Mouse (Mus musculus): Measurements from ENCODE around the gene Tiam1. TPM values are rescaled to one million over a fixed set of nuclear protein-coding genes. Genes with fewer than 3 reads are reported as not detected.
A peak's percentile ranks its signal among the peaks of the same experiment; 100 is the strongest.

The Tiam1 gene
- total RNA-seq, 2 experiments from 2014 or later, result 106 to 116 TPM

GRCm38 (mm10) chr16:89990288-89990955 is 153.1 kb downstream of the Tiam1 start:
- DNase-seq, result no peak

GRCm38 (mm10) chr16:89989816-89990215 is 153.8 kb downstream of the Tiam1 start:
- DNase-seq, result no peak

- DNase-seq, result no peak
Observed at GRCm38 (mm10) chr16:89986672-89987362, 156.8 kb downstream of the Tiam1 start.

- no peak for DNase-seq
Observed at GRCm38 (mm10) chr16:89985702-89986481, 157.7 kb downstream of the Tiam1 start.

GRCm38 (mm10) chr16:89980075-89980744 is 163.4 kb downstream of the Tiam1 start:
- no peak for DNase-seq

- no peak for DNase-seq
Observed at GRCm38 (mm10) chr16:89975441-89975840, 168.1 kb downstream of the Tiam1 start.

GRCm38 (mm10) chr16:89973814-89974712 is 169.5 kb downstream of the Tiam1 start:
- DNase-seq, result no peak

- DNase-seq, result no peak
Observed at GRCm38 (mm10) chr16:89972854-89973487, 170.6 kb downstream of the Tiam1 start.

GRCm38 (mm10) chr16:89972018-89972417 is 171.6 kb downstream of the Tiam1 start:
- DNase-seq, result no peak

- no peak for DNase-seq
Observed at GRCm38 (mm10) chr16:89968058-89968457, 175.5 kb downstream of the Tiam1 start.

- DNase-seq, result no peak
Observed at GRCm38 (mm10) chr16:89962876-89963275, 180.7 kb downstream of the Tiam1 start.

GRCm38 (mm10) chr16:89960904-89961303 is 182.7 kb downstream of the Tiam1 start:
- no peak for DNase-seq

GRCm38 (mm10) chr16:89960186-89960878 is 183.2 kb downstream of the Tiam1 start:
- peak; percentile 59 to 60 for DNase-seq

- DNase-seq, result no peak
Observed at GRCm38 (mm10) chr16:89958982-89959381, 184.6 kb downstream of the Tiam1 start.

- DNase-seq, result no peak
Observed at GRCm38 (mm10) chr16:89958030-89958429, 185.5 kb downstream of the Tiam1 start.

- DNase-seq, result no peak
Observed at GRCm38 (mm10) chr16:89954525-89954924, 189.0 kb downstream of the Tiam1 start.

GRCm38 (mm10) chr16:89954114-89954513 is 189.5 kb downstream of the Tiam1 start:
- DNase-seq, result no peak

- DNase-seq, result no peak
Observed at GRCm38 (mm10) chr16:89952821-89953220, 190.7 kb downstream of the Tiam1 start.

- no peak for DNase-seq
Observed at GRCm38 (mm10) chr16:89950754-89951153, 192.8 kb downstream of the Tiam1 start.

- no peak for DNase-seq
Observed at GRCm38 (mm10) chr16:89950251-89950650, 193.3 kb downstream of the Tiam1 start.
